Mouse (Mus musculus): ENCODE measurements around the gene Rgs9. TPM values are rescaled to one million over a fixed set of nuclear protein-coding genes. Genes with fewer than 3 reads are reported as not detected.
A peak's percentile ranks its signal among the peaks of the same experiment; 100 is the strongest.
"Not testable (repeated sequence)": the region's sequence is repeated elsewhere in the genome, so short reads cannot be mapped to it uniquely, and the experiment has no call there.

Gene Rgs9
- polyA plus RNA-seq, 1 experiment from 2014 or later: 2.8 TPM

DNA sequence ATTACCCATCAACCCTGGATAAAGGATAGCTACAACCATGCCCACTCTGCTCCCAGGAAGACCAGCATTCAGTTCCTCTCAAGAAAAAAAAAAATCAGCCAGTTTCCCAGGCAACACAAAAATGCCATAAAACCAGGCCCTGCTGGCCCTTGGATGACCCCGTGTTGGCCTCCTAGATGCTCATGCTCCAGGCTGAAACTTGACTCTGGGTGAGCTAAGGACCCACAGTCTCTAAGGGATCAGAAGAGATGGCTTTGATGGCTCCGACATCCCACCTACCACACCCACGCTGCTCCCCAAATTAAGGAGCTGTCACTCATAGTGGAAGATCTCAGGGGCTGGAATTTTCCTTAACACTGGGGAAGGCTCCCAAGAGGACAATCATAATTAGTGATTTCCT, 5.9 kb downstream of the Rgs9 start:
- DNase-seq (ENCODE audit: low spot score) (peak; percentile 29), ATAC-seq (ENCODE audit: insufficient number of reproducible peaks, low FRiP score, low TSS enrichment, low read depth) (no peak)
- H3K9me3 ChIP-seq (ENCODE audit: control insufficient read depth, low read length): no peaks in the 10 kb centered on the region
- no peak overlapping the region for H3K4me2 ChIP-seq (ENCODE audit: low read depth, severe bottlenecking)
- H3K9ac ChIP-seq (ENCODE audit: low read length): no peak overlapping the region
- 26% methylated on average over 3 of the region's 3 CpGs for WGBS
- peaks cover 2% of the 10 kb centered on the region; the same call in 1 of the 2 replicates for H3K4me1 ChIP-seq (ENCODE audit: control insufficient read depth, insufficient read depth, low read length)
- no peak overlapping the region for H3K4me3 ChIP-seq (ENCODE audit: low read depth, low read length)
- no peaks in the 10 kb centered on the region for H3K36me3 ChIP-seq (ENCODE audit: control insufficient read depth, insufficient read depth, low read length)
- no peak overlapping the region for H3K27ac ChIP-seq (replicated peaks; ENCODE audit: low read depth, low read length)
- no peaks in the 10 kb centered on the region for H3K27me3 ChIP-seq (ENCODE audit: control insufficient read depth, insufficient read depth, low read length)

DNA sequence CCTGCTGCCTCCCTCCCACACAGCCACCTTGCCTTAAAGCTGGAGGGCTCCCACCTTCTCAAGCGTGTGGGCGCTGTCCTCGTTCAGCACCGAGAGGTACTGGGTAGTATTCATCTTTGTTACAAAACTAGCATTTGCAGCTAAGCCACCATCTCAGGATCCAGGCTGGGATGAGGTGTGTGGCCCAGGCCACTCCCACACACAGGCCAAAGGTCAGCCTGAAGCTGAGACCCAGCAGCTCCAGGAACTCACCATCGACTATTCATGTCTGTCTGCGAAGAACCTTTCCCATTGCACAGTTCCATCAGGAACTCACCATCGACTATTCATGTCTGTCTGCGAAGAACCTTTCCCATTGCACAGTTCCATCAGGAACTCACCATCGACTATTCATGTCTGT, 8.6 kb downstream of the Rgs9 start:
- H3K27me3 ChIP-seq (ENCODE audit: control insufficient read depth, insufficient read depth, low read length); ATAC-seq (ENCODE audit: insufficient number of reproducible peaks, low FRiP score, low TSS enrichment, low read depth); H3K9me3 ChIP-seq (ENCODE audit: control insufficient read depth, low read length); H3K9ac ChIP-seq (ENCODE audit: low read length); H3K4me3 ChIP-seq (ENCODE audit: low read depth, low read length); H3K4me2 ChIP-seq (ENCODE audit: low read depth, severe bottlenecking); H3K4me1 ChIP-seq (ENCODE audit: control insufficient read depth, insufficient read depth, low read length); H3K36me3 ChIP-seq (ENCODE audit: control insufficient read depth, insufficient read depth, low read length); H3K27ac ChIP-seq (replicated peaks; ENCODE audit: low read depth, low read length); DNase-seq (ENCODE audit: low spot score): not testable (repeated sequence)
- WGBS: 93% methylated on average over 9 of the region's 9 CpGs

- Histone ChIP-seq H3K4me2 (ENCODE audit: low read depth, severe bottlenecking) (no peak overlapping the region), H3K36me3 (ENCODE audit: control insufficient read depth, insufficient read depth, low read length) (no peaks in the 10 kb centered on the region), H3K4me3 (ENCODE audit: low read depth, low read length) (no peak overlapping the region), H3K9ac (ENCODE audit: low read length) (no peak overlapping the region), H3K4me1 (ENCODE audit: control insufficient read depth, insufficient read depth, low read length) (no peaks in the 10 kb centered on the region), H3K9me3 (ENCODE audit: control insufficient read depth, low read length) (no peaks in the 10 kb centered on the region), H3K27me3 (ENCODE audit: control insufficient read depth, insufficient read depth, low read length) (no peaks in the 10 kb centered on the region), H3K27ac (replicated peaks; ENCODE audit: low read depth, low read length) (no peak overlapping the region)
- 96% methylated on average over 1 of the region's 1 CpGs for WGBS
- ATAC-seq (ENCODE audit: insufficient number of reproducible peaks, low FRiP score, low TSS enrichment, low read depth): no peak
- DNase-seq (ENCODE audit: low spot score): no peak
These were observed 13.1 kb downstream of the Rgs9 start for GRCm38 (mm10) chr11:109284811-109285210.

- WGBS: 36% methylated on average over 7 of the region's 7 CpGs
- Histone ChIP-seq H3K4me1 (ENCODE audit: control insufficient read depth, insufficient read depth, low read length) (no peaks in the 10 kb centered on the region), H3K27me3 (ENCODE audit: control insufficient read depth, insufficient read depth, low read length) (no peaks in the 10 kb centered on the region), H3K27ac (replicated peaks; ENCODE audit: low read depth, low read length) (no peak overlapping the region; the same call in 1 of the 2 replicates), H3K36me3 (ENCODE audit: control insufficient read depth, insufficient read depth, low read length) (no peaks in the 10 kb centered on the region), H3K4me3 (ENCODE audit: low read depth, low read length) (no peak overlapping the region), H3K4me2 (ENCODE audit: low read depth, severe bottlenecking) (no peak overlapping the region), H3K9ac (ENCODE audit: low read length) (no peak overlapping the region), H3K9me3 (ENCODE audit: control insufficient read depth, low read length) (no peaks in the 10 kb centered on the region)
- ATAC-seq (ENCODE audit: insufficient number of reproducible peaks, low FRiP score, low TSS enrichment, low read depth) (0 out of 2 replicates have a peak, but pooled peaks have one; percentile 60), DNase-seq (ENCODE audit: low spot score) (peak; percentile 57)
These were observed 19.7 kb downstream of the Rgs9 start for GRCm38 (mm10) chr11:109278186-109278585.

- Histone ChIP-seq H3K9ac (ENCODE audit: low read length) (no peak overlapping the region), H3K36me3 (ENCODE audit: control insufficient read depth, insufficient read depth, low read length) (no peaks in the 10 kb centered on the region), H3K9me3 (ENCODE audit: control insufficient read depth, low read length) (no peaks in the 10 kb centered on the region), H3K27me3 (ENCODE audit: control insufficient read depth, insufficient read depth, low read length) (no peaks in the 10 kb centered on the region), H3K4me1 (ENCODE audit: control insufficient read depth, insufficient read depth, low read length) (peaks cover 12% of the 10 kb centered on the region), H3K27ac (replicated peaks; ENCODE audit: low read depth, low read length) (0 out of 2 replicates have a peak overlapping the region, but pooled peaks have one; percentile 92), H3K4me2 (ENCODE audit: low read depth, severe bottlenecking) (no peak overlapping the region), H3K4me3 (ENCODE audit: low read depth, low read length) (no peak overlapping the region)
- WGBS: 87% methylated on average over 9 of the region's 9 CpGs
- ATAC-seq (ENCODE audit: insufficient number of reproducible peaks, low FRiP score, low TSS enrichment, low read depth) (no peak), DNase-seq (ENCODE audit: low spot score) (no peak)
These were observed 26.5 kb downstream of the Rgs9 start for GRCm38 (mm10) chr11:109271399-109271798.

DNA sequence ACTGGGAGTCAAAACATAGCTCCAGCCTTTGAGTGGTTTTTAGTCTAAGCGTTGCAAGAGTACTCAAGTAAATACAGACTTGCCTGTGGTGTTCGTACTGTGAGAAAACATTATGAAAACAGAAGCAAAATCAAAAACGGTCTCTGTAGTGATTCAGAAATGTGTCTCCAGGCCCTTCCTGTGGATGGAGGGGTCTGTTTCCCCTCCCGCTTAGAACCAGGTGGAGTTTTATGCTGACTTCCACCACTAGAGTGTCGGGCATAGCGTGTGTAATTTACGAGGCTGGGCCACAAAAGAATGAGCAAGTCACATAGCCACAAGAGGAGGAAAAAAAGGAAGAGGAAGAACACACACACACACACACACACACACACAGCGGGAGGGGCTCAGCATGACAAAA, 27.6 kb downstream of the Rgs9 start:
- Histone ChIP-seq H3K4me1 (ENCODE audit: control insufficient read depth, insufficient read depth, low read length) (peaks cover 12% of the 10 kb centered on the region), H3K27me3 (ENCODE audit: control insufficient read depth, insufficient read depth, low read length) (no peaks in the 10 kb centered on the region), H3K4me2 (ENCODE audit: low read depth, severe bottlenecking) (0 out of 2 replicates have a peak overlapping the region, but pooled peaks have one; percentile 13), H3K9ac (ENCODE audit: low read length) (no peak overlapping the region), H3K27ac (replicated peaks; ENCODE audit: low read depth, low read length) (peak overlapping the region; percentile 92), H3K9me3 (ENCODE audit: control insufficient read depth, low read length) (no peaks in the 10 kb centered on the region), H3K4me3 (ENCODE audit: low read depth, low read length) (no peak overlapping the region), H3K36me3 (ENCODE audit: control insufficient read depth, insufficient read depth, low read length) (no peaks in the 10 kb centered on the region)
- peak; percentile 56; the same call in 1 of the 2 replicates for ATAC-seq (ENCODE audit: insufficient number of reproducible peaks, low FRiP score, low TSS enrichment, low read depth)
- peak; percentile 63 for DNase-seq (ENCODE audit: low spot score)
- WGBS: 21% methylated on average over 8 of the region's 8 CpGs

GRCm38 (mm10) chr11:109269662-109270341, 28.1 kb downstream of the Rgs9 start:
- H3K9me3 ChIP-seq (ENCODE audit: control insufficient read depth, low read length): no peaks in the 10 kb centered on the region
- ATAC-seq (ENCODE audit: insufficient number of reproducible peaks, low FRiP score, low TSS enrichment, low read depth): peak; percentile 91
- DNase-seq (ENCODE audit: low spot score): peak; percentile 84

DNA sequence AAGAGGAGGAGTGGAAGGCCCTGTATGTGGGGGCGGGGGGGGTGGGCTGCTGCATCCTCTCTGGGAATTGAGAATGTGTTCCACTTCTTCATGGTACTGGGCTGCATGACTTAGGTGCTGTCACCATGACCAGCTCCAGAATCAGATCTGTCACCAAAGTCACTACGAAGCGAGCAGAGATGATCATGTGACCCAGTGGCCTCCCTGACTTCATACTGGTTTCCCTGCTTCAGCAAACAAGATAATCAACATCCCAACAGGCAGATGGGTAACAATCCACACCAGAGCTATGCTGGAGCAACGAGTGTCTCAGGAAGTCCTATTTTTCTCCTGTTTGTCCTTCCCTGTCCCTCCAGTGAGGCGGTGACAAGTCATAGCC, 28.7 kb downstream of the Rgs9 start:
- no peak for ATAC-seq (ENCODE audit: insufficient number of reproducible peaks, low FRiP score, low TSS enrichment, low read depth)
- Histone ChIP-seq H3K36me3 (ENCODE audit: control insufficient read depth, insufficient read depth, low read length) (no peaks in the 10 kb centered on the region), H3K27ac (replicated peaks; ENCODE audit: low read depth, low read length) (peak overlapping the region; percentile 92), H3K27me3 (ENCODE audit: control insufficient read depth, insufficient read depth, low read length) (no peaks in the 10 kb centered on the region), H3K9me3 (ENCODE audit: control insufficient read depth, low read length) (no peaks in the 10 kb centered on the region), H3K4me1 (ENCODE audit: control insufficient read depth, insufficient read depth, low read length) (peaks cover 12% of the 10 kb centered on the region), H3K9ac (ENCODE audit: low read length) (no peak overlapping the region), H3K4me3 (ENCODE audit: low read depth, low read length) (no peak overlapping the region), H3K4me2 (ENCODE audit: low read depth, severe bottlenecking) (0 out of 2 replicates have a peak overlapping the region, but pooled peaks have one; percentile 1)
- 50% methylated on average over 5 of the region's 5 CpGs for WGBS
- no peak for DNase-seq (ENCODE audit: low spot score)

More at GRCm38 (mm10) chr11:109269662-109270341, 28.1 kb downstream of the Rgs9 start:
- 15% methylated on average over 16 of the region's 16 CpGs for WGBS
- peak overlapping the region; percentile 1; the same call in 1 of the 2 replicates for H3K4me2 ChIP-seq (ENCODE audit: low read depth, severe bottlenecking)
- peaks cover 12% of the 10 kb centered on the region for H3K4me1 ChIP-seq (ENCODE audit: control insufficient read depth, insufficient read depth, low read length)
- H3K4me3 ChIP-seq (ENCODE audit: low read depth, low read length): no peak overlapping the region
- H3K27ac ChIP-seq (replicated peaks; ENCODE audit: low read depth, low read length): peak overlapping the region; percentile 92
- no peak overlapping the region for H3K9ac ChIP-seq (ENCODE audit: low read length)
- H3K27me3 ChIP-seq (ENCODE audit: control insufficient read depth, insufficient read depth, low read length): no peaks in the 10 kb centered on the region
- H3K36me3 ChIP-seq (ENCODE audit: control insufficient read depth, insufficient read depth, low read length): no peaks in the 10 kb centered on the region

Measured in limb, embryonic 11.5 days (tissue).